Mouse (Mus musculus): ENCODE measurements around the gene Trmt61a.

DNA sequence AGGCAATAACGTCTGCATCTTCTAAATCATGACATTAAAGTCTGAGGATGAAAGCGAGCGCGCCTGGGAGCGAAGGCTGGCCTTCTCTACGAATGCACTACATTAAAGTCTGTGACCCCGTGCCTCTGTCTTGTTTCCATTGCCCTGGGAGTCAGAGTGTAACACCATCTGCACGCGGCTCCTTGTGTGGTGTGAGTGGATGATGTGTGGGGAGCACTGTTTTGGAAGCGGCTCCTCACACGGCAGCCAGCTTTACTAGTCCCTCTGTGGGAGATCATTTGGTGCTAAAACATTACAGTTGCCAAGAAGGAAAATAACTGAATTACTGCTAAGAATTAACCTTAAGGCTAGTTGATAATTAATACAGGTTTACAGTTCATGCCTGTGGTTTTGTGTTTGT, 22.2 kb upstream of the Trmt61a start:
- TF ChIP-seq CTCF (IDR thresholded peaks at IDR 0.05; ENCODE audit: insufficient read depth, low read depth, low read length) (no peak), POLR2A (IDR thresholded peaks at IDR 0.05; ENCODE audit: insufficient read depth, low read depth, low read length) (no peak)

Data from olfactory bulb, adult 2 months (tissue).